Mouse (Mus musculus): ENCODE results near the gene Nkx1-2.

GRCm38 (mm10) chr7:132596557-132597250, 2.7 kb downstream of the Nkx1-2 start:
- TF ChIP-seq CTCF (IDR thresholded peaks at IDR 0.05; ENCODE audit: low read depth, low read length) (peak; percentile 27), POLR2A (IDR thresholded peaks at IDR 0.05; ENCODE audit: insufficient read depth, low read length) (no peak), EP300 (IDR thresholded peaks at IDR 0.05; ENCODE audit: insufficient read depth, low read depth, low read length) (no peak)

Measured in ES-Bruce4 (cell line).